Mouse (Mus musculus) small intestine, adult 2 months (tissue): ENCODE measurements around the gene Pacrg. TPM values are rescaled to one million over a fixed set of nuclear protein-coding genes. Genes with fewer than 3 reads are reported as not detected.

ENCODE experiments used
- H3K27ac ChIP-seq: fragments of 200-500 bp; 2 replicates; pipeline ENCODE4 v1.5.1; 2012; ENCODE audit warnings: low read depth, low read length, control low read depth, inconsistent platforms; ENCODE audit not compliant: insufficient read depth
- H3K27me3 ChIP-seq: fragments of 200-500 bp; 2 replicates; pipeline ENCODE4 v1.6.1; 2012; ENCODE audit warnings: mild to moderate bottlenecking, moderate library complexity, low read length, inconsistent platforms; ENCODE audit not compliant: control insufficient read depth, insufficient read depth
- H3K36me3 ChIP-seq: fragments of 200-500 bp; 2 replicates; pipeline ENCODE4 v1.6.1; 2012; ENCODE audit warnings: mild to moderate bottlenecking, low read length, control low read depth, inconsistent platforms; ENCODE audit not compliant: control insufficient read depth, insufficient read depth
- H3K4me1 ChIP-seq: fragments of 200-500 bp; 2 replicates; pipeline ENCODE4 v1.6.1; 2012; ENCODE audit warnings: low read length, inconsistent platforms, mixed read lengths; ENCODE audit not compliant: control insufficient read depth, insufficient read depth, insufficient read length
- H3K4me3 ChIP-seq: fragments of 200-500 bp; 2 replicates; pipeline ENCODE4 v1.5.1; 2012; ENCODE audit warnings: low read depth, mild to moderate bottlenecking, control low read depth, inconsistent platforms, low read length, moderate library complexity
- CTCF ChIP-seq: fragments of 200-500 bp; IDR thresholded peaks from 2 replicates; pipeline ENCODE4 v1.5.1; 2012; ENCODE audit warnings: low read depth, mild to moderate bottlenecking, control low read depth, inconsistent platforms, low read length, moderate library complexity, mixed read lengths; ENCODE audit not compliant: insufficient replicate concordance, insufficient read length; ENCODE audit errors: extremely low read depth
- POLR2A ChIP-seq: fragments of 200-500 bp; IDR thresholded peaks from 2 replicates; pipeline ENCODE4 v1.6.1; 2012; ENCODE audit warnings: low read depth, mild to moderate bottlenecking, control low read depth, inconsistent platforms, low read length, moderate library complexity
- WGBS: fragments of 180-500 bp; shearing (Covaris S2); methylation state at CpG from one replicate; pipeline ENCODE4 v1.1.7; 2018; 5-methylcytosine and 5-hydroxymethylcytosine counted together
- polyA plus RNA-seq: library from polyadenylated mRNA; depleted of rRNA; stranded (reverse); fragments of >200 nt; gene quantifications from 2 replicates; pipeline ENCODE4 v1.2.3, GENCODE M21; 2012; rRNA removed

Gene Pacrg
- polyA plus RNA-seq, 1 experiment: not detected

GRCm38 (mm10) chr17:10360738-10361137 is 479.4 kb downstream of the Pacrg start:
- H3K36me3 ChIP-seq: no peaks in the 10 kb centered on the region
- no peaks in the 10 kb centered on the region for H3K4me1 ChIP-seq
- no peak overlapping the region for H3K27ac ChIP-seq
- H3K4me3 ChIP-seq: no peak overlapping the region
- no peaks in the 10 kb centered on the region for H3K27me3 ChIP-seq
- 76% methylated on average over 4 of the region's 4 CpGs for WGBS
- no peak for TF ChIP-seq POLR2A
- TF ChIP-seq CTCF: no peak

GRCm38 (mm10) chr17:10359466-10359865 is 480.6 kb downstream of the Pacrg start:
- TF ChIP-seq POLR2A (no peak), CTCF (no peak)
- Histone ChIP-seq H3K4me3 (no peak overlapping the region), H3K27ac (no peak overlapping the region), H3K27me3 (no peaks in the 10 kb centered on the region), H3K36me3 (no peaks in the 10 kb centered on the region), H3K4me1 (no peaks in the 10 kb centered on the region)
- WGBS: 48% methylated on average over 14 of the region's 14 CpGs

- Histone ChIP-seq H3K27me3 (no peaks in the 10 kb centered on the region), H3K27ac (no peak overlapping the region), H3K4me3 (no peak overlapping the region), H3K36me3 (no peaks in the 10 kb centered on the region), H3K4me1 (no peaks in the 10 kb centered on the region)
- 91% methylated on average over 12 of the region's 12 CpGs for WGBS
- TF ChIP-seq CTCF (no peak), POLR2A (no peak)
Measured at GRCm38 (mm10) chr17:10357348-10357747, 482.8 kb downstream of the Pacrg start.

- no peak overlapping the region for H3K4me3 ChIP-seq
- no peaks in the 10 kb centered on the region for H3K4me1 ChIP-seq
- no peaks in the 10 kb centered on the region for H3K27me3 ChIP-seq
- WGBS: 71% methylated on average over 6 of the region's 6 CpGs
- no peak overlapping the region for H3K27ac ChIP-seq
- no peak for TF ChIP-seq CTCF
- no peak for TF ChIP-seq POLR2A
- H3K36me3 ChIP-seq: no peaks in the 10 kb centered on the region
Measured at GRCm38 (mm10) chr17:10356294-10356693, 483.8 kb downstream of the Pacrg start.

- WGBS: 55% methylated on average over 8 of the region's 8 CpGs
- Histone ChIP-seq H3K4me1 (no peaks in the 10 kb centered on the region), H3K4me3 (no peak overlapping the region)
Measured at GRCm38 (mm10) chr17:10355746-10356145, 484.4 kb downstream of the Pacrg start.

More at GRCm38 (mm10) chr17:10355746-10356145, 484.4 kb downstream of the Pacrg start:
- Histone ChIP-seq H3K36me3 (no peaks in the 10 kb centered on the region), H3K27ac (no peak overlapping the region), H3K27me3 (no peaks in the 10 kb centered on the region)
- TF ChIP-seq CTCF: no peak

Other genes starting within 250 kb of the Pacrg start
- 0.58 and 0.67 TPM in 2 replicates for gene Prkn, start 73 bp upstream of the Pacrg start, polyA plus RNA-seq